Mouse (Mus musculus): ENCODE measurements around the gene Orm1. TPM values are rescaled to one million over a fixed set of nuclear protein-coding genes. Genes with fewer than 3 reads are reported as not detected.

The Orm1 gene
- polyA plus RNA-seq, 1 experiment from 2014 or later: not detected

Other genes with a start within 250 kb of the Orm1 start
- 2.4 and 11.6 TPM in 2 replicates for gene Ambp, start 189.8 kb upstream of the Orm1 start, polyA plus RNA-seq (2014; fragmentation: Nextera tagmentation; extraction: Ambion mirVana)
- 0.11 TPM in 1 of 2 replicates, not detected in the other for gene Kif12, start 172.4 kb upstream of the Orm1 start, polyA plus RNA-seq (2014; fragmentation: Nextera tagmentation; extraction: Ambion mirVana)
- gene Col27a1, start 130.6 kb upstream of the Orm1 start, polyA plus RNA-seq (2014; fragmentation: Nextera tagmentation; extraction: Ambion mirVana): 3.3 and 3.4 TPM in 2 replicates
- not detected in 2 replicates for gene Orm3, start 11.6 kb downstream of the Orm1 start, polyA plus RNA-seq (2014; fragmentation: Nextera tagmentation; extraction: Ambion mirVana)
- not detected in 2 replicates for gene Orm2, start 17.9 kb downstream of the Orm1 start, polyA plus RNA-seq (2014; fragmentation: Nextera tagmentation; extraction: Ambion mirVana)
- 3.1 and 3.2 TPM in 2 replicates for gene Akna, start 58.8 kb downstream of the Orm1 start, polyA plus RNA-seq (2014; fragmentation: Nextera tagmentation; extraction: Ambion mirVana)
- 3.3 and 4.7 TPM in 2 replicates for gene Whrn, start 151.4 kb downstream of the Orm1 start, polyA plus RNA-seq (2014; fragmentation: Nextera tagmentation; extraction: Ambion mirVana)
- 213 and 221 TPM in 2 replicates for gene Atp6v1g1, start 200.2 kb downstream of the Orm1 start, polyA plus RNA-seq (2014; fragmentation: Nextera tagmentation; extraction: Ambion mirVana)
- 5.5 and 5.8 TPM in 2 replicates for gene Tmem268, start 214.2 kb downstream of the Orm1 start, polyA plus RNA-seq (2014; fragmentation: Nextera tagmentation; extraction: Ambion mirVana)